Mouse (Mus musculus) CH12.LX (cell line): Measurements from ENCODE around the gene Lman1l. TPM values are rescaled to one million over a fixed set of nuclear protein-coding genes. Genes with fewer than 3 reads are reported as not detected.

Source experiments
- DNase-seq: peaks from one replicate; pipeline ENCODE4 v3.0.0-alpha.2; 2013; ENCODE audit errors: extremely low read depth
- H3K27ac ChIP-seq: 2 replicates; pipeline ENCODE4 v1.5.1; 2012; ENCODE audit warnings: low read depth, mild to moderate bottlenecking, control low read depth, moderate library complexity; ENCODE audit not compliant: insufficient read depth
- H3K27me3 ChIP-seq: replicated peaks from 2 replicates; pipeline ENCODE3; 2012; ENCODE audit warnings: inconsistent platforms
- H3K36me3 ChIP-seq, 2 experiments: replicated peaks in 1 of 2; 2 replicates each; pipeline versions ENCODE3 to v1.6.1; 2012; ENCODE audit warnings: inconsistent platforms in 1 of 2, low read length in 1 of 2, mild to moderate bottlenecking in 1 of 2, mixed read lengths in 1 of 2, moderate library complexity in 1 of 2; ENCODE audit not compliant: control insufficient read depth in 1 of 2, insufficient read depth in 1 of 2
- H3K4me1 ChIP-seq, 2 experiments: 2 replicates each; pipeline ENCODE4 v1.6.1; 2012; ENCODE audit warnings: inconsistent platforms in 1 of 2, moderate library complexity in 1 of 2; ENCODE audit not compliant: insufficient read depth in 2 of 2, control insufficient read depth in 1 of 2
- H3K4me2 ChIP-seq: 2 replicates; pipeline ENCODE4 v1.6.1; 2012; ENCODE audit warnings: low read depth, mild to moderate bottlenecking, control low read depth; ENCODE audit not compliant: poor library complexity, insufficient read depth, severe bottlenecking
- H3K4me3 ChIP-seq, 3 experiments: fragments of 150-350 bp in 1 of 3; sonication (generic) in 1 of 3; replicated peaks in 1 of 3; 2 replicates each; pipeline versions ENCODE3 to v1.5.1; 2011 to 2012; ENCODE audit warnings: low read depth in 2 of 3, low read length in 2 of 3, mild to moderate bottlenecking in 2 of 3, moderate library complexity in 2 of 3, control low read depth in 1 of 3, improper control_type of control experiment in 1 of 3, inconsistent platforms in 1 of 3, mixed read lengths in 1 of 3; ENCODE audit not compliant: poor library complexity in 1 of 3
- H3K79me2 ChIP-seq: replicated peaks from 2 replicates; pipeline ENCODE4 v1.6.1; 2012; ENCODE audit warnings: mild to moderate bottlenecking, moderate library complexity; ENCODE audit not compliant: control insufficient read depth, poor library complexity, insufficient read depth, severe bottlenecking; ENCODE audit errors: extremely low read depth
- H3K9ac ChIP-seq: 2 replicates; pipeline ENCODE4 v1.6.1; 2012; ENCODE audit warnings: low read depth, mild to moderate bottlenecking, control low read depth, moderate library complexity; ENCODE audit not compliant: insufficient read depth
- H3K9me3 ChIP-seq: replicated peaks from 2 replicates; pipeline ENCODE3; 2012; ENCODE audit warnings: low read length, inconsistent platforms, mixed read lengths
- CTCF ChIP-seq, 2 experiments: IDR thresholded peaks in 1 of 2; conservative IDR thresholded peaks in 1 of 2; 2 replicates each; pipeline ENCODE4 v1.5.1; 2011 to 2012; ENCODE audit warnings: low read depth in 2 of 2, low read length in 2 of 2, improper control_type of control experiment in 1 of 2, inconsistent platforms in 1 of 2, mild to moderate bottlenecking in 1 of 2, moderate library complexity in 1 of 2
- E2F4 ChIP-seq: IDR thresholded peaks from 2 replicates; pipeline ENCODE4 v1.6.1; 2011; ENCODE audit warnings: low read depth, low read length, improper control_type of control experiment; ENCODE audit not compliant: insufficient replicate concordance
- EP300 ChIP-seq: IDR thresholded peaks from 2 replicates; pipeline ENCODE4 v1.6.1; 2011; ENCODE audit warnings: low read length, improper control_type of control experiment
- ETS1 ChIP-seq: conservative IDR thresholded peaks from 2 replicates; pipeline ENCODE4 v1.6.1; 2012; ENCODE audit warnings: low read depth, mild to moderate bottlenecking, inconsistent platforms, low read length, improper control_type of control experiment, moderate library complexity
- HCFC1 ChIP-seq: IDR thresholded peaks from 2 replicates; pipeline ENCODE4 v1.6.1; 2012; ENCODE audit warnings: low read depth, mild to moderate bottlenecking, inconsistent platforms, low read length, improper control_type of control experiment
- JUN ChIP-seq: IDR thresholded peaks from 2 replicates; pipeline ENCODE4 v1.6.1; 2011; ENCODE audit warnings: low read depth, mild to moderate bottlenecking, low read length, improper control_type of control experiment, moderate library complexity; ENCODE audit not compliant: insufficient read depth
- MAX ChIP-seq: IDR thresholded peaks from 2 replicates; pipeline ENCODE4 v1.6.1; 2011; ENCODE audit warnings: low read length, improper control_type of control experiment
- NELFE ChIP-seq: IDR thresholded peaks from 2 replicates; pipeline ENCODE4 v1.6.1; 2011; ENCODE audit warnings: low read depth, low read length, improper control_type of control experiment
- NRF1 ChIP-seq: IDR thresholded peaks from 2 replicates; pipeline ENCODE4 v1.6.1; 2014; ENCODE audit warnings: low read depth, mild to moderate bottlenecking, inconsistent platforms, low read length, improper control_type of control experiment, moderate library complexity
- POLR2AphosphoS2 ChIP-seq: IDR thresholded peaks from 2 replicates; pipeline ENCODE4 v1.6.1; 2011; ENCODE audit warnings: low read depth, low read length, improper control_type of control experiment
- SIN3A ChIP-seq: IDR thresholded peaks from 2 replicates; pipeline ENCODE4 v1.6.1; 2012; ENCODE audit warnings: low read length, improper control_type of control experiment, inconsistent platforms
- SMC3 ChIP-seq: IDR thresholded peaks from 2 replicates; pipeline ENCODE4 v1.6.1; 2011; ENCODE audit warnings: low read depth, low read length, improper control_type of control experiment
- UBTF ChIP-seq: IDR thresholded peaks from 2 replicates; pipeline ENCODE4 v1.6.1; 2012; ENCODE audit warnings: low read depth, mild to moderate bottlenecking, inconsistent platforms, low read length, improper control_type of control experiment, moderate library complexity
- USF2 ChIP-seq: conservative IDR thresholded peaks from 2 replicates; pipeline ENCODE4 v1.6.1; 2011; ENCODE audit warnings: low read depth, low read length, improper control_type of control experiment
- ZKSCAN1 ChIP-seq: IDR thresholded peaks from 2 replicates; pipeline ENCODE4 v1.6.1; 2012; ENCODE audit warnings: low read depth, inconsistent platforms, low read length, improper control_type of control experiment, borderline replicate concordance
- ZMIZ1 ChIP-seq: IDR thresholded peaks from 2 replicates; pipeline ENCODE4 v1.6.1; 2012; ENCODE audit warnings: low read depth, mild to moderate bottlenecking, inconsistent platforms, low read length, improper control_type of control experiment
- ZNF384 ChIP-seq: IDR thresholded peaks from 2 replicates; pipeline ENCODE4 v1.6.1; 2012; ENCODE audit warnings: low read depth, low read length, improper control_type of control experiment, inconsistent platforms
- dilution Hi-C: fragments of 300-500 bp; cut with MboI; formaldehyde crosslinking; loops from 2 replicates; pipeline ENCODE4 v1.14.3; 2020; ENCODE audit warnings: low sequenced_read_pairs; ENCODE audit not compliant: extremely low pct_unique_long_range_greater_than_20kb, extremely low pct_ligation_motif_present
- in situ Hi-C: fragments of 300-500 bp; cut with MboI; formaldehyde crosslinking; loops from 3 replicates; pipeline ENCODE4 v1.14.3; 2019; ENCODE audit warnings: low sequenced_read_pairs, low pct_ligation_motif_present, low pct_unique_long_range_greater_than_20kb, mixed read lengths
- polyA plus RNA-seq: library from polyadenylated mRNA; unstranded; fragments of >175 nt; gene quantifications from 2 replicates; pipeline ENCODE4 v1.2.1, GENCODE M21; 2012; ENCODE audit warnings: low read depth; ENCODE audit not compliant: insufficient read length
- total RNA-seq, 2 experiments: library from RNA; depleted of rRNA; stranded (reverse); fragments of 300-350 nt in 1 of 2; fragments of >200 nt in 1 of 2; gene quantifications; 2 replicates each; pipeline ENCODE4 v1.2.3; 2012 to 2014

The Lman1l gene
- total and polyA plus RNA-seq, 3 experiments: 0.19 TPM; not detected in 2

DNA sequence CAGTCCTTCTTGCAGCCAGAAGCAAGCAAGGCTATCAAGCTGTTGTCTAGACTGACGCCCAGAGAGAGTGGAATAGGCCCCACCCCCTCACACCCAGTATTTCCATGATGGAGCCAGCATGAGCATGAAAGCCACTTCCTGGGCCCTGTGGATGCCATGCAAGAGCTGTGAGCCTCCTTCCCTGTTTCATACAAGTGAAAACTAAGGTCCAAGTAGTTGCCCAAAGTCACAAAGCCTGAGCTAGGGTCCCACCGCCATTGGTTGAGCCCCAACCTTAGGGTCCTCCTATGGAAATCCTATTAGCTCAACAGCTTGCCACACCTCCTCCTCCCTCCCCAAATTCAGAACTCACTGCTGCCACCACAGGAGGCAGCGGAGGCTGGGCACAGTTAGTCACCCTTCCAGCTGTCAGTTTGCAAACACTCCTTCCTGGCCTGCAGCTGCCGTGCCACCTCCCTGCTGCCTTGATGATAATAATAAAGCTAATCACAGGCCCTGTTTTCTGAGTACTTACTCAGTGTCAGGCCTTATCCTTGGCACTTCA, 13.0 kb upstream of the Lman1l start (continued):
- TF ChIP-seq EP300 (no peak), ZMIZ1 (no peak)
- TF ChIP-seq, all 38 proteins: peak for 4

DNA sequence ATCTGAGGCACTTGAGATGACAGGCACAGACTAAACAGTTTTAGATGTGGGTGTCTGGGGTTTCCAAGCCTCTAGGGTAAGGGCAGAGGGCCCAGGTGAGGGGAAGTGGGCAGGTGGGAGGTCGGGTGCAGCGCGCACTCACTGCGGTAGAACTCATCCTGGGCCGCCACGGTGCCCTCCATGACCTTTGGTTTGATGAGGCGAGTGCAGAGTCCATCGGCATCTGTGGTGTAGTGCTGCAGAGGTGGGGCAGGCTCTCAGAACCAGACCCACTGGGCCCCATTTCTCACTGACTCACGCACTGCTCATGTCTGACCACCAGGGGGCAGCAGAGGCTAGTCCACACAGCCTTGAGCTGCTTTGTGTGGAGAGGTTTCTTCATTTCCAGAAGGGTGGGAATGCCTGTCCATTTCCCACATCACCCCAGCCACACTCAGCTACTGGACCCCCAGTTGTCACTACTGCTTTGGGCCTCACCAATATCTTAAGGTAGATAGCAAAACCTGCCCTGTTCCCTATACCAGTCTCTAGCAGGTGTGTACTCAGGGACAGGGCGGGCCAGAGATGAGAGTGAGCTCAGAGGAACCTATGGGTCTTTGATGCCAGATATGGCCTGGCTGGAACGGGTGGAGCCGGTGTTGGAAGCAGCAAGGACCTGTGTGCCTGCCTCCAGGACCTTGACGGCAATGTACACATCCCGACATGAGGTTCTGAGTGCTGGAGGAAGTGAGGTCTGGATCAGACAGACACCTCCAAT, 8.7 kb upstream of the Lman1l start:
- Histone ChIP-seq H3K36me3 (peaks cover 79 to 100% of the 10 kb centered on the region in 2 experiments), H3K4me1 (peaks cover 25 to 67% of the 10 kb centered on the region in 2 experiments), H3K9ac (no peak overlapping the region), H3K79me2 (peaks cover 20% of the 10 kb centered on the region), H3K4me2 (no peak overlapping the region), H3K9me3 (no peaks in the 10 kb centered on the region), H3K27ac (no peak overlapping the region)
- dilution Hi-C loops: no loop called here
- TF ChIP-seq UBTF: 0 out of 2 replicates have a peak, but pooled peaks have one; percentile 31
- peak; percentile 99 for TF ChIP-seq SMC3
- peak; percentile 47; the same call in 1 of the 2 replicates for TF ChIP-seq NRF1
- no peak for TF ChIP-seq SIN3A
- TF ChIP-seq CTCF (conservative IDR thresholded peaks at IDR 0.05 in 1 of 2, IDR thresholded peaks at IDR 0.05 in 1 of 2; ENCODE audit: low read depth in 2 of 2, low read length in 2 of 2): peak; percentile 88 to 97
- TF ChIP-seq, all 38 proteins: peak for 4
- in situ Hi-C loops: no loop called here
- Histone ChIP-seq H3K27me3 (no peaks in the 10 kb centered on the region), H3K4me3 (no peak overlapping the region)
- peak; percentile 70 for DNase-seq

DNA sequence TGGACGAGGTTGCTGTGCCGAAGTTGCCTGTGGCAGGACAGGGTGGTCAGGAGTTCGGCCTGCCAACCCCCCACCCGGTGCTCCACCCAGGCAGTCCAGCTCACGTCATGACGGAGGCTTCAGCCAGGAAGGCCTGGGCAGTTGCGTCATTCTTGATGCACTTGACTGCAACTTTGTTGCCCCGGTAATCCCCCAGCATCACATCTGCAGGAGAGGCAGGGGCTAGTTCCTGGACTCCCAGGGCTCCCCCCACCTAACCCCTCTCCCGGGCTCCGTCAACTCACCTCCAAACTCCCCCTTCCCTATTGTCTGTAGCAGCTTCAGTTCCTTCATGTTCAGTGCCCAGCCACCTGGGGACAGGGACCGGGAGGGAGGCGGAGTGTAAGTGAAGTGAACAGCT, 8.1 kb upstream of the Lman1l start:
- in situ Hi-C loops (no loop called here), dilution Hi-C loops (no loop called here)
- H3K4me3 ChIP-seq: no peak overlapping the region
- H3K36me3 ChIP-seq: peaks cover 77 to 100% of the 10 kb centered on the region in 2 experiments
- H3K9me3 ChIP-seq: no peaks in the 10 kb centered on the region
- no peaks in the 10 kb centered on the region for H3K27me3 ChIP-seq
- H3K27ac ChIP-seq: peak overlapping the region; percentile 34; the same call in 1 of the 2 replicates
- H3K4me1 ChIP-seq: peaks cover 19 to 61% of the 10 kb centered on the region in 2 experiments
- no peak for DNase-seq
- no peak overlapping the region for H3K4me2 ChIP-seq
- peaks cover 15% of the 10 kb centered on the region; the same call in 1 of the 2 replicates for H3K79me2 ChIP-seq
- no peak overlapping the region for H3K9ac ChIP-seq
- no peak for TF ChIP-seq USF2
- no peak for TF ChIP-seq ZKSCAN1
- TF ChIP-seq MAX: no peak
- TF ChIP-seq HCFC1: no peak
- TF ChIP-seq ZNF384: no peak
- no peak for TF ChIP-seq E2F4
- TF ChIP-seq NELFE: no peak
- no peak for TF ChIP-seq POLR2AphosphoS2
- no peak for TF ChIP-seq JUN
- TF ChIP-seq ETS1: no peak
